Mouse (Mus musculus) thymus, adult 2 months (tissue): ENCODE results near the gene Ncf2.

Experiments
- CTCF ChIP-seq: fragments of 200-500 bp; IDR thresholded peaks from 2 replicates; pipeline ENCODE4 v1.5.1; 2012; ENCODE audit warnings: mild to moderate bottlenecking, control low read depth, low read length, moderate library complexity, borderline replicate concordance; ENCODE audit not compliant: control insufficient read depth, poor library complexity, insufficient read depth; ENCODE audit errors: extremely low read depth
- POLR2A ChIP-seq: fragments of 200-500 bp; IDR thresholded peaks from 2 replicates; pipeline ENCODE4 v1.6.1; 2012; ENCODE audit warnings: mild to moderate bottlenecking, low read length, control low read depth, moderate library complexity; ENCODE audit not compliant: control insufficient read depth, poor library complexity, insufficient read depth; ENCODE audit errors: extremely low read depth

DNA sequence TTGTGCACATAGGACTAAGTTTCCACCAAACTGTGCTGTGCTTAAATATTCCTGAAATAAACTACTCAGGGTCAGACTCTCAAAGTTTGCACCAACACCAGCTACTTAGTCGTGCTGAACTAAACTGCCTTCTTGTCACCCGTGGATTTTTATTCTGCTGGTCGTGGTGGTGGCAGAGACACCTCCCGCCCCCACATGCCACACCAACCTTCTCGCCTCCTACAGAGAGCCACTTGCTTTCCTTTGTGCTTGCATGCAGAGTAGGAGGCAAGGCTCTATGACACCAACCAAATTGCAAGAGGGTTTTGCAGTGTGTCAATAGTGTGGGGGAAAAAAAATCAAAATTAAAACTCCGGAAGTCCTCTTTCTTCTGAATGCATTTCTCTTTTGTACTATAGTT lies 19.6 kb downstream of the Ncf2 start:
- TF ChIP-seq POLR2A (no peak), CTCF (no peak)
